Mouse (Mus musculus): ENCODE data around the gene Ube2c. TPM values are rescaled to one million over a fixed set of nuclear protein-coding genes. Genes with fewer than 3 reads are reported as not detected.

Ube2c gene
- 296 and 341 TPM in 2 replicates for polyA plus RNA-seq (2016; fragmentation: Nextera tagmentation; extraction: Ambion mirVana)

GRCm38 (mm10) chr2:164769258-164770037 lies at the start of gene Ube2c:
TSS of gene Ube2c (plus strand) at chr2:164769898.
- peak within 1 kb of the TSS; percentile 68 for H3K9ac ChIP-seq
- no peaks in the 10 kb centered on the region for H3K27me3 ChIP-seq
- peaks cover 25% of the 10 kb centered on the region for H3K4me1 ChIP-seq
- H3K27ac ChIP-seq: no peak within 1 kb of the TSS
- peak within 1 kb of the TSS; percentile 89 for H3K4me2 ChIP-seq (replicated peaks)
- H3K4me3 ChIP-seq: peak within 1 kb of the TSS; percentile 73
- WGBS: 2% methylated on average over 53 of the region's 53 CpGs
- H3K9me3 ChIP-seq (replicated peaks): no peaks in the 10 kb centered on the region
- H3K36me3 ChIP-seq: peaks cover 47% of the 10 kb centered on the region
- ATAC-seq (ENCODE audit: low FRiP score): peak; percentile 99

GRCm38 (mm10) chr2:164723276-164723675 lies 46.4 kb upstream of the Ube2c start:
- H3K4me2 ChIP-seq (replicated peaks): no peak overlapping the region
- no peaks in the 10 kb centered on the region for H3K36me3 ChIP-seq
- no peaks in the 10 kb centered on the region for H3K9me3 ChIP-seq (replicated peaks)
- H3K4me3 ChIP-seq: no peak overlapping the region
- 60% methylated on average over 4 of the region's 4 CpGs for WGBS
- ATAC-seq (ENCODE audit: low FRiP score): no peak
- no peak overlapping the region for H3K27ac ChIP-seq
- no peaks in the 10 kb centered on the region for H3K27me3 ChIP-seq
- no peak overlapping the region for H3K9ac ChIP-seq
- no peaks in the 10 kb centered on the region for H3K4me1 ChIP-seq

GRCm38 (mm10) chr2:164725895-164726619 lies 43.6 kb upstream of the Ube2c start:
- Histone ChIP-seq H3K27me3 (no peaks in the 10 kb centered on the region), H3K9ac (no peak overlapping the region), H3K9me3 (replicated peaks) (no peaks in the 10 kb centered on the region), H3K4me1 (no peaks in the 10 kb centered on the region), H3K4me3 (no peak overlapping the region), H3K4me2 (replicated peaks) (no peak overlapping the region), H3K27ac (no peak overlapping the region), H3K36me3 (no peaks in the 10 kb centered on the region)
- 28% methylated on average over 6 of the region's 6 CpGs for WGBS
- ATAC-seq (ENCODE audit: low FRiP score): no peak

DNA sequence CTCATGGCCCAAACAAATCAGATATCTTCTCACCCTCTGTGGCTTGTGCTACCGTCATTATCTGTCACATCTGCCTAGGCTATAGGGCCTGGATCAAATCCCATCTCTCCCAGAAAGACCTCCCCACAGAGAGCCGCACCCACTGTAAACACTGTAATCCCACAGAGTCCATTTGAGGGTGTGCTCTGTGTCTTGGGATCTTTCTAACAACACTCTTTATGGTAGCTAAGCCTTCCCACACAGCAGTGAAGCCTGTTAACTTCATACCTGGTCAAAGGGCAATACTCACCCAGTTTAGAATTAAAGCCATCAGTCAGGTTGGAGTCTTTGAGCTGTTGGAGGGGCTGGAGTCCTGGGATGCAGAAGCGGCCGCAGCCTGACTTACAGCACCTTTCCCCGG lies 38.0 kb upstream of the Ube2c start:
- Histone ChIP-seq H3K9ac (no peak overlapping the region), H3K4me2 (replicated peaks) (no peak overlapping the region), H3K4me1 (no peaks in the 10 kb centered on the region), H3K27ac (no peak overlapping the region), H3K4me3 (no peak overlapping the region), H3K27me3 (no peaks in the 10 kb centered on the region), H3K9me3 (replicated peaks) (no peaks in the 10 kb centered on the region), H3K36me3 (no peaks in the 10 kb centered on the region)
- 78% methylated on average over 5 of the region's 5 CpGs for WGBS
- ATAC-seq (ENCODE audit: low FRiP score): no peak

DNA sequence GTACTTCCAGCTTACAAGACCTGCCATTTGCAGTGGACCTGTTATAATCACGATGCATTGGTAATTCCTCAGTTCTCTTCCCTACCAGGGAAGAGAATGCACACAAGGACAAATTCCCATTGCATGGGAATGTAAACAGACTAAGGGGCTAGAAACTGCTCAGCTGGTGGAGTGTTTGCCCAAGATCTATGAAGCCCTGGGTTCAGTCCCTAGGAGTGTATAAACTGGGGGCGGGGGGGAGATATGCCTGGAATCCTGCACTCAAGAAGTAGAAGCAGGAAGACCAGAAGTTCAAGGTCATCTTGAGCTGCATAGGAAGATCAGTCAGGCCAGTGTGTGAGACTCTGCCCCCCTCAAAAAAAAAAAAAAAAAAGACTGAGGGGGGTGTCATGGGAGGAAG lies 36.4 kb upstream of the Ube2c start:
- Histone ChIP-seq H3K9me3 (replicated peaks) (no peaks in the 10 kb centered on the region), H3K4me2 (replicated peaks) (no peak overlapping the region), H3K4me3 (no peak overlapping the region), H3K27me3 (no peaks in the 10 kb centered on the region), H3K9ac (no peak overlapping the region), H3K27ac (no peak overlapping the region), H3K4me1 (no peaks in the 10 kb centered on the region), H3K36me3 (no peaks in the 10 kb centered on the region)
- 90% methylated on average over 2 of the region's 2 CpGs for WGBS
- ATAC-seq (ENCODE audit: low FRiP score): no peak

DNA sequence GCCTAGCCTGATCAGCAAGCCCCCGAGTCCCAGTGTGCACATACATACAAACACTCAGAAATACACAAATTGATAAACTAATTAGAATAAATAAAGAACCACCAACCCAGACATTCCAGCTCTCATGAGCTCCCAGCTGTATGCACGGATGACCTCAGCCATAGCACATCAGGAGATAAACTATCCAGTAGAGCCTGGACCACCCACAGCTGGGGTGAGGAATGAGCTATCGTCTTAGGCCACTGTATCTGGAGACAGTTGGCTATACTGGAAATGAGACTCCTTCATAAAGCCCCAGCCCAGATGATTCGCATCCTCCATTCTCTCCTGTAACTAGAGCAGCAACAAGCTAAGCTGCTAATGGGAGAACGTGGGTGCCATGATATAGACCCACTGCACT lies 34.9 kb upstream of the Ube2c start:
- Histone ChIP-seq H3K27me3 (no peaks in the 10 kb centered on the region), H3K36me3 (no peaks in the 10 kb centered on the region), H3K27ac (no peak overlapping the region), H3K4me3 (no peak overlapping the region), H3K9me3 (replicated peaks) (no peaks in the 10 kb centered on the region), H3K4me2 (replicated peaks) (no peak overlapping the region), H3K9ac (no peak overlapping the region), H3K4me1 (no peaks in the 10 kb centered on the region)
- WGBS: 84% methylated on average over 5 of the region's 5 CpGs
- ATAC-seq (ENCODE audit: low FRiP score): no peak

DNA sequence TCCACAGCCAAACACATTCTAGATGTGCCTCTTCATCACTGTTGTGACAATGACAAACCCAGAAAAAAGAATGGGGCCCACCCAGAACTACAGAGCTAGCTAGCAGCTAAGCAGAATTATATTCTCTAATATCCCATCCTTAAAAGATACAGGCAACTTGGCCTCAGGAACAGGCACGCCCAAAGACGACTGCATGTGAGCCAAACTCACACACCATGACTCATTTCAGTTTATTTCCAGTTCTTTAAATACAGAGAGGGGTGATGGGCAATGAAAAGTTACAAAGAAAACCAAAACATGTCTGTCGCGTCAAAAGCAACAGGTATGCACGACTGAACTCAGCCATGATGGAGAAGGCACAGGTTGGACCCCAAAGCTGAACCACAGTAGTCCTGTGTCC lies 34.3 kb upstream of the Ube2c start:
- no peak overlapping the region for H3K9ac ChIP-seq
- H3K36me3 ChIP-seq: no peaks in the 10 kb centered on the region
- H3K4me1 ChIP-seq: no peaks in the 10 kb centered on the region
- H3K27me3 ChIP-seq: no peaks in the 10 kb centered on the region
- H3K9me3 ChIP-seq (replicated peaks): no peaks in the 10 kb centered on the region
- no peak overlapping the region for H3K27ac ChIP-seq
- ATAC-seq (ENCODE audit: low FRiP score): no peak
- 93% methylated on average over 5 of the region's 5 CpGs for WGBS
- no peak overlapping the region for H3K4me2 ChIP-seq (replicated peaks)
- no peak overlapping the region for H3K4me3 ChIP-seq

- no peak for ATAC-seq (ENCODE audit: low FRiP score)
- WGBS: 74% methylated on average over 3 of the region's 3 CpGs
These were observed 32.2 kb upstream of the Ube2c start for GRCm38 (mm10) chr2:164737377-164738090.

DNA sequence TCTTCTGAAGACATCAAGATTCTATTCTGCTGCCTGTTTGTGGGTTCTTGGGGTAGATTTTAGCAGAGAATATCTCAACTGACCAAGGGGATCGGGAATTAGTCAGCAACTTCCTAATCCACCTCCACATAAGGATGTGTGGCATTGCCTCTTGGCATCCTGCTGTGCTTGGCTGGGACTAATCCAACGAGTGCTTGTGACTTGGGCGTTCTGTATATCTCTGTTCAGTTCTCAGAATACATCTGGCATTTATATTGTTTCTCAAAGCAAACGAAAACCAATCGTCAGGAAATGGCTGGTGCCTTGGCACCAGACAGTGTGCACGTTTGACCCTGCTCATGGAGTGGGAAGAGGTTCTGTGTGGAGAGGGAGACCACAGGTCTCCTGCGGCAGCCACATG lies 29.8 kb upstream of the Ube2c start:
- no peak overlapping the region for H3K9ac ChIP-seq
- no peaks in the 10 kb centered on the region for H3K36me3 ChIP-seq
- H3K9me3 ChIP-seq (replicated peaks): no peaks in the 10 kb centered on the region
- peaks cover 1% of the 10 kb centered on the region for H3K4me1 ChIP-seq
- no peak overlapping the region for H3K27ac ChIP-seq
- WGBS: 64% methylated on average over 7 of the region's 7 CpGs
- no peak overlapping the region for H3K4me2 ChIP-seq (replicated peaks)
- ATAC-seq (ENCODE audit: low FRiP score): no peak
- H3K4me3 ChIP-seq: no peak overlapping the region
- no peaks in the 10 kb centered on the region for H3K27me3 ChIP-seq

More at GRCm38 (mm10) chr2:164737377-164738090, 32.2 kb upstream of the Ube2c start:
- H3K27ac ChIP-seq: no peak overlapping the region
- no peak overlapping the region for H3K9ac ChIP-seq
- no peaks in the 10 kb centered on the region for H3K4me1 ChIP-seq
- no peaks in the 10 kb centered on the region for H3K36me3 ChIP-seq
- no peaks in the 10 kb centered on the region for H3K9me3 ChIP-seq (replicated peaks)
- no peak overlapping the region for H3K4me3 ChIP-seq
- H3K4me2 ChIP-seq (replicated peaks): no peak overlapping the region
- H3K27me3 ChIP-seq: no peaks in the 10 kb centered on the region

- Histone ChIP-seq H3K4me3 (peak overlapping the region; percentile 91), H3K4me1 (peaks cover 24% of the 10 kb centered on the region), H3K27me3 (no peaks in the 10 kb centered on the region), H3K9ac (peak overlapping the region; percentile 95), H3K27ac (no peak overlapping the region), H3K4me2 (replicated peaks) (peak overlapping the region; percentile 89), H3K36me3 (peaks cover 18% of the 10 kb centered on the region), H3K9me3 (replicated peaks) (no peaks in the 10 kb centered on the region)
- no peak for ATAC-seq (ENCODE audit: low FRiP score)
- WGBS: 77% methylated on average over 13 of the region's 13 CpGs
These were observed 24.7 kb upstream of the Ube2c start for GRCm38 (mm10) chr2:164744987-164745386.

DNA sequence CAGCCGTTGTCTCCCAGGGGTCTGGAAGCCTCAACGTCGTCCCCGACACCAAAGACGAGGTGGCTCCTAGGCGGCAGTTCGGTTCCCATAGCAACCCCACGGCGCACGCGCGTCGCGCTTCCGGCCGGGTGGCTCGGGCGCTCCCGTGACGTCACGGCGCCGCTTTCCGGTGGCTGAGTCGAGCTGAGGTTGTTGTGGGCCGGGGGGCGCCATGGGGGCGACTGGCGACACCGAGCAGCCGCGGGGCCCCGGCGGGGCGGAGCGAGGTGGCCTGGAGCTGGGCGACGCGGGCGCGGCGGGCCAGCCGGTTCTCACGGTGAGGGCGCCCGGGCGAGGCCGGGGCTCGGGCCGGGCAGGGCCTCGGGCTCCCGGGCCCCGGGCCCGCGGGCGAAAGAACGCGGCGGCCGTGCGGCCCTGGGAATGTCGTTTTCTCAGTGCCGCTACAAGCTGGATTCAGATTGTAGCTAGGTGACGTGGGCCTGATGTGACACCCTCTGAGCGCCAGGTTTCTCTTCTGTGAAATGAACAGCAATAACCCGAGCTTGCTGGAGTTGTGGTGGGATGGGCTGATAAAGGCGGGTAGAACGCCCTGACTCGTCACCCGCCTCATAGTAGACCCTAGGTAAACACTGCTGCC lies 23.7 kb upstream of the Ube2c start, which contains the start of the genes Wfdc3 and Dnttip1:
TSS of gene Wfdc3 (minus strand) at position 89 of the 637 bp plus-strand sequence.
TSS of gene Dnttip1 (plus strand) at position 141 of the 637 bp plus-strand sequence.
- Histone ChIP-seq H3K9ac (peak within 1 kb of the TSS; percentile 95), H3K4me1 (peaks cover 24% of the 10 kb centered on the region), H3K4me2 (replicated peaks) (peak within 1 kb of the TSS; percentile 89), H3K36me3 (peaks cover 28% of the 10 kb centered on the region), H3K27ac (peak within 1 kb of the TSS; percentile 80), H3K9me3 (replicated peaks) (no peaks in the 10 kb centered on the region), H3K27me3 (no peaks in the 10 kb centered on the region), H3K4me3 (peak within 1 kb of the TSS; percentile 91)
- ATAC-seq (ENCODE audit: low FRiP score): peak; percentile 89
- 0% methylated on average over 70 of the region's 70 CpGs for WGBS

DNA sequence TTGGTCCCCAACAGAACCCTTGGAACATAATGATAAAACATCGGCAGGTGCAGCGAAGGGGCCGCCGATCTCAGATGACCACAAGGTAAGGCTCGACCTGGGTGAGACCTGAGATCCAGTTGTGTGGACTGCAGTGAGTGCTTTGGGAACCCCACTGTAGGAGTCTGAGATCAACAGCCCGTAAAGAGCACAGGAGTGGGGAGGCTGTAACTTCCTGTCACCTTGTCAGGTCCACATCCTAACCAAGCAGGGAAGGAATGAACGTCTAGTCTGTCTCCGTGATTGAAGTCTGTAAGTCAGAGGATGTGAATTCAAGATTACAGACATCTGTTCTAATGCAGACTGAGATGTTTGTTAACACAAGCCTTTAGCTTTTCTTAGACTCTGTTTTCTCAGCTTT lies 23.0 kb upstream of the Ube2c start:
- peak overlapping the region; percentile 91 for H3K4me3 ChIP-seq
- no peak for ATAC-seq (ENCODE audit: low FRiP score)
- 60% methylated on average over 8 of the region's 8 CpGs for WGBS
- H3K9ac ChIP-seq: peak overlapping the region; percentile 95
- H3K27ac ChIP-seq: no peak overlapping the region
- H3K9me3 ChIP-seq (replicated peaks): no peaks in the 10 kb centered on the region
- H3K4me2 ChIP-seq (replicated peaks): peak overlapping the region; percentile 89
- H3K36me3 ChIP-seq: peaks cover 35% of the 10 kb centered on the region
- no peaks in the 10 kb centered on the region for H3K27me3 ChIP-seq
- H3K4me1 ChIP-seq: peaks cover 24% of the 10 kb centered on the region

All from hindbrain, embryonic 12.5 days (tissue).